Mouse (Mus musculus): ENCODE measurements around the gene Lce1a2. TPM values are rescaled to one million over a fixed set of nuclear protein-coding genes. Genes with fewer than 3 reads are reported as not detected.

Lce1a2 gene
- total RNA-seq, 1 experiment, result not detected

DNA sequence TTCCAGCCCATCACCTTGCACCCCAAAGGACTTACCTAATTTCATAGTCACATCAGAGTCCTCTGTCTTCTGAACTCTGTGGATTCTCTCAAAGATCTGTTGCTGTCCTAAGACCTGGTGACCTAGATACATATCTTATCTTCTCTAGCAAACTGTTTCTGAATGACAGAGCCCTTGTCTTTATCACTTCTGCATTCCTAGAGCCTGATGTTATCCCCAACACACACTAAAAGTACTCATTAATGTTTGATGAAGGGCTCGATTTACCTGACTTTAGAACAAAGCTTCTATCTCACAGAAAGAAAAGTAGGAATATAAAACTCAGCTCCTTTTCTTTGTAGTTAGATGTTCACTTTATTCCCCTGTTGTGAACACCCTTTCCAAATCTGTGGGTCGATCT is 48.6 kb downstream of the Lce1a2 start, which contains the start of gene Lce6a:
Gene Lce6a, minus strand, starts transcription at position 101 of the 400 bp plus-strand sequence.
- H3K4me1 ChIP-seq (ENCODE audit: control insufficient read depth in 2 of 2, insufficient read depth in 2 of 2, low read length in 2 of 2, poor library complexity in 1 of 2), result no peaks in the 10 kb centered on the region
- no peak within 1 kb of the TSS for H3K27ac ChIP-seq (ENCODE audit: insufficient read depth, low read depth, low read length, poor library complexity, severe bottlenecking)
- H3K4me3 ChIP-seq (ENCODE audit: insufficient read depth in 1 of 2, low read depth in 1 of 2, low read length in 2 of 2, poor library complexity in 1 of 2, severe bottlenecking in 1 of 2), result no peak within 1 kb of the TSS
- TF ChIP-seq HCFC1 (IDR thresholded peaks at IDR 0.05; ENCODE audit: borderline replicate concordance, insufficient read depth, low read length) (no peak), ZC3H11A (IDR thresholded peaks at IDR 0.05; ENCODE audit: borderline replicate concordance, low read depth, low read length) (no peak), ZNF384 (IDR thresholded peaks at IDR 0.05; ENCODE audit: low read depth, low read length) (no peak), MAFK (IDR thresholded peaks at IDR 0.05; ENCODE audit: insufficient read depth, low read depth, low read length) (no peak), CHD2 (IDR thresholded peaks at IDR 0.05; ENCODE audit: low read depth, low read length) (no peak)
- no peaks in the 10 kb centered on the region for H3K9me3 ChIP-seq (ENCODE audit: control insufficient read depth, insufficient read depth, low read depth, low read length)
- H3K36me3 ChIP-seq (ENCODE audit: control insufficient read depth, insufficient read depth, low read length, poor library complexity, severe bottlenecking), result no peaks in the 10 kb centered on the region
- H3K9ac ChIP-seq (ENCODE audit: insufficient read depth, low read depth, low read length, poor library complexity, severe bottlenecking), result no peak within 1 kb of the TSS
- in situ Hi-C loops (cut with MboI; ENCODE audit: low sequenced_read_pairs in 2 of 2, unreplicated experiment in 2 of 2), result no loop called here
- DNase-seq (ENCODE audit: low read depth, low spot score), result no peak

Other genes with a start within 250 kb of the Lce1a2 start
- 8.2 and 16.7 TPM in 2 replicates for gene Gm9774, start 240.9 kb downstream of the Lce1a2 start, total RNA-seq (2012; rRNA removed)
- 1.7 TPM in 1 of 2 replicates, not detected in the other for gene Sprr2k, start 237.7 kb downstream of the Lce1a2 start, total RNA-seq (2012; rRNA removed)
- not detected in 2 replicates for gene Sprr1b, start 231.5 kb downstream of the Lce1a2 start, total RNA-seq (2012; rRNA removed)
- gene Sprr3, start 211.6 kb downstream of the Lce1a2 start, total RNA-seq (2012; rRNA removed), result not detected in 2 replicates
- gene Sprr1a, start 184.4 kb downstream of the Lce1a2 start, total RNA-seq (2012; rRNA removed), result 0.32 TPM in 1 of 2 replicates, not detected in the other
- gene Sprr4, start 169.8 kb downstream of the Lce1a2 start, total RNA-seq (2012; rRNA removed), result not detected in 2 replicates
- gene 2310046K23Rik, start 135.8 kb downstream of the Lce1a2 start, total RNA-seq (2012; rRNA removed), result not detected in 2 replicates
- 0.21 and 0.45 TPM in 2 replicates for gene Ivl, start 96.6 kb downstream of the Lce1a2 start, total RNA-seq (2012; rRNA removed)
- not detected in 2 replicates for gene Smcp, start 81.3 kb downstream of the Lce1a2 start, total RNA-seq (2012; rRNA removed)
- not detected in 2 replicates for gene 2210017I01Rik, start 62.8 kb downstream of the Lce1a2 start, total RNA-seq (2012; rRNA removed)
- not detected in 2 replicates for gene Lce6a, start 48.7 kb downstream of the Lce1a2 start, total RNA-seq (2012; rRNA removed)
- not detected in 2 replicates for gene Lce1a1, start 22.0 kb downstream of the Lce1a2 start, total RNA-seq (2012; rRNA removed)
- not detected in 2 replicates for gene Lce1b, start 13.4 kb downstream of the Lce1a2 start, total RNA-seq (2012; rRNA removed)
- not detected in 2 replicates for gene Lce1c, start 8.9 kb upstream of the Lce1a2 start, total RNA-seq (2012; rRNA removed)
- gene Lce1d, start 16.9 kb upstream of the Lce1a2 start, total RNA-seq (2012; rRNA removed), result not detected in 2 replicates
- not detected in 2 replicates for gene Lce1e, start 38.8 kb upstream of the Lce1a2 start, total RNA-seq (2012; rRNA removed)
- not detected in 2 replicates for gene Lce1f, start 50.0 kb upstream of the Lce1a2 start, total RNA-seq (2012; rRNA removed)
- gene Gm38119, start 68.8 kb upstream of the Lce1a2 start, total RNA-seq (2012; rRNA removed), result not detected in 2 replicates
- gene Lce1g, start 82.0 kb upstream of the Lce1a2 start, total RNA-seq (2012; rRNA removed), result not detected in 2 replicates
- gene Lce1h, start 94.8 kb upstream of the Lce1a2 start, total RNA-seq (2012; rRNA removed), result 4.7 TPM in 1 of 2 replicates, not detected in the other
- not detected in 2 replicates for gene Lce1i, start 108.6 kb upstream of the Lce1a2 start, total RNA-seq (2012; rRNA removed)
- gene Lce1j, start 120.2 kb upstream of the Lce1a2 start, total RNA-seq (2012; rRNA removed), result not detected in 2 replicates
- not detected in 2 replicates for gene Lce1k, start 137.6 kb upstream of the Lce1a2 start, total RNA-seq (2012; rRNA removed)
- not detected in 2 replicates for gene Kprp, start 156.9 kb upstream of the Lce1a2 start, total RNA-seq (2012; rRNA removed)
- not detected in 2 replicates for gene Lce1l, start 181.0 kb upstream of the Lce1a2 start, total RNA-seq (2012; rRNA removed)
- gene 2310050C09Rik, start 199.9 kb upstream of the Lce1a2 start, total RNA-seq (2012; rRNA removed), result not detected in 2 replicates

Measured in ES-E14 (cell line).